Mouse (Mus musculus): Measurements from ENCODE around the gene Zfp691. TPM values are rescaled to one million over a fixed set of nuclear protein-coding genes. Genes with fewer than 3 reads are reported as not detected.

Gene Zfp691
- polyA plus RNA-seq, 1 experiment from 2014 or later = 3.7 TPM

GRCm38 (mm10) chr4:119189392-119189791 lies 15.4 kb upstream of the Zfp691 start:
- WGBS = 74% methylated on average over 6 of the region's 6 CpGs
- Histone ChIP-seq H3K27me3 (ENCODE audit: control insufficient read depth, insufficient read depth, low read length) (no peaks in the 10 kb centered on the region), H3K9me3 (ENCODE audit: control insufficient read depth, low read length) (no peaks in the 10 kb centered on the region), H3K4me1 (replicated peaks; ENCODE audit: control insufficient read depth, insufficient read depth) (no peaks in the 10 kb centered on the region), H3K27ac (replicated peaks) (no peak overlapping the region), H3K9ac (ENCODE audit: low read length) (no peak overlapping the region), H3K4me3 (ENCODE audit: low read depth, low read length) (no peak overlapping the region), H3K36me3 (ENCODE audit: control insufficient read depth, insufficient read depth, low read length) (no peaks in the 10 kb centered on the region), H3K4me2 (replicated peaks; ENCODE audit: low read depth) (no peak overlapping the region)
- ATAC-seq (ENCODE audit: low FRiP score, low TSS enrichment) = no peak
- DNase-seq (ENCODE audit: low spot score) = no peak
- TF ChIP-seq CTCF (IDR thresholded peaks at IDR 0.05; ENCODE audit: low read depth) (no peak), EP300 (optimal IDR thresholded peaks at IDR 0.05) (no peak)

DNA sequence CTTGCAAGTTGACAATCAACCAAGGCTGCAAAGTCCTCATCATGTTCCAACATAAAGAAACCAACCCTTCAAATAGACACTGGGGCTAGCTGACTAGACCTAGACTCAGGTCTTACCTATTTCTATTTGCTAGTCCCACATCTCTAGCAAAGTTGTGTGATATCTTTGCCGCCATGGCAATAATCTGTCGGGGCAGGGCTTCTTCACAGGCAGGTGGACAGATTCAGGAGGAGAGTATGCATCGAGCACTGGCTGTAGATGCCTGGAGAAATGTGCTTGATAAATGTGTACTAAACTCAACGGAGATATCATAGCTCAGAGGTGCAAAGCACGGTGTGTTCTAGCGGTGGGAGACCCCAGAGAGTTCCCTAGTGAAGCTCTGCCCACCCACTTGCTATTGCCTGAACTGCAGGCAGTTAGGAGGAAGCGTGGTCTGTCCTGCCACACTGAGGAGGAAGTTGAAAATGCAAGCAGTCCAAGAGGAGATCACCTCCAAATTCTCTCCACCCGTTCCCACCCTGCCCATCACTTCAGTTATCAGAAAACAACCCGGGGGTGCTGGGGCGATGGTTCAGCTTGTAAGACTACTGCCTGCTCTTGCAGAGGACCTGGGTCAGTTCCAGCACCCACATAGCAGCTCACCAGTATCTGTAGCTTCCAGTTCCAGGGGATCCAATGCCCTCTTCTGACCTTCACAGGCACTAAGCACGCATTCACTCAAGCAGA lies 14.2 kb upstream of the Zfp691 start:
- no peak overlapping the region for H3K4me2 ChIP-seq (replicated peaks; ENCODE audit: low read depth)
- no peaks in the 10 kb centered on the region for H3K27me3 ChIP-seq (ENCODE audit: control insufficient read depth, insufficient read depth, low read length)
- no peaks in the 10 kb centered on the region for H3K36me3 ChIP-seq (ENCODE audit: control insufficient read depth, insufficient read depth, low read length)
- no peaks in the 10 kb centered on the region for H3K4me1 ChIP-seq (replicated peaks; ENCODE audit: control insufficient read depth, insufficient read depth)
- no peak overlapping the region for H3K9ac ChIP-seq (ENCODE audit: low read length)
- ATAC-seq (ENCODE audit: low FRiP score, low TSS enrichment) = no peak
- no peaks in the 10 kb centered on the region for H3K9me3 ChIP-seq (ENCODE audit: control insufficient read depth, low read length)
- no peak for DNase-seq (ENCODE audit: low spot score)
- H3K4me3 ChIP-seq (ENCODE audit: low read depth, low read length) = no peak overlapping the region
- 38% methylated on average over 11 of the region's 11 CpGs for WGBS
- no peak overlapping the region for H3K27ac ChIP-seq (replicated peaks)
- TF ChIP-seq EP300 (optimal IDR thresholded peaks at IDR 0.05) = no peak
- peak; percentile 58 for TF ChIP-seq CTCF (IDR thresholded peaks at IDR 0.05; ENCODE audit: low read depth)

DNA sequence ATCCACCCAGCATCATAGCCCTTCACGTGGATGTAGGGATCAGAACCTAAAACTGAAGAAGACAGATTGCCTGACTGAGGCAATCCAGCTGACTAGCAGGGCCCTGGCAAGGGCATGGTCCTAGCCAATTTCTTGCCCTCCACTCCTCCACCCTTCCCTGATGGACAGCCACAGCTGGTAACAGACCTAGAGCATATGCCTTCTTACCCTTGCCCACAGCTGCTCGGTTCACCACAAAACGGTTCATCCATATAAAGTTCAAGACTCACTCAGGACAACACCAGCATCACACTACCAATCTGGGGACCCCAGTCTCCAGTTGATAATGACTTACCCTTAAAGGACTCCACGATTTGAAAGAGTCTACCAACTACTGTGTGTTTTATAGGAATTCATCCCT lies 11.8 kb upstream of the Zfp691 start:
- no peaks in the 10 kb centered on the region for H3K36me3 ChIP-seq (ENCODE audit: control insufficient read depth, insufficient read depth, low read length)
- H3K4me2 ChIP-seq (replicated peaks; ENCODE audit: low read depth) = no peak overlapping the region
- 82% methylated on average over 4 of the region's 4 CpGs for WGBS
- no peaks in the 10 kb centered on the region for H3K4me1 ChIP-seq (replicated peaks; ENCODE audit: control insufficient read depth, insufficient read depth)
- no peak for DNase-seq (ENCODE audit: low spot score)
- H3K27me3 ChIP-seq (ENCODE audit: control insufficient read depth, insufficient read depth, low read length) = no peaks in the 10 kb centered on the region
- no peak overlapping the region for H3K4me3 ChIP-seq (ENCODE audit: low read depth, low read length)
- TF ChIP-seq EP300 (optimal IDR thresholded peaks at IDR 0.05) (no peak), CTCF (IDR thresholded peaks at IDR 0.05; ENCODE audit: low read depth) (no peak)
- H3K27ac ChIP-seq (replicated peaks) = no peak overlapping the region
- no peak for ATAC-seq (ENCODE audit: low FRiP score, low TSS enrichment)
- no peaks in the 10 kb centered on the region for H3K9me3 ChIP-seq (ENCODE audit: control insufficient read depth, low read length)
- H3K9ac ChIP-seq (ENCODE audit: low read length) = no peak overlapping the region

DNA sequence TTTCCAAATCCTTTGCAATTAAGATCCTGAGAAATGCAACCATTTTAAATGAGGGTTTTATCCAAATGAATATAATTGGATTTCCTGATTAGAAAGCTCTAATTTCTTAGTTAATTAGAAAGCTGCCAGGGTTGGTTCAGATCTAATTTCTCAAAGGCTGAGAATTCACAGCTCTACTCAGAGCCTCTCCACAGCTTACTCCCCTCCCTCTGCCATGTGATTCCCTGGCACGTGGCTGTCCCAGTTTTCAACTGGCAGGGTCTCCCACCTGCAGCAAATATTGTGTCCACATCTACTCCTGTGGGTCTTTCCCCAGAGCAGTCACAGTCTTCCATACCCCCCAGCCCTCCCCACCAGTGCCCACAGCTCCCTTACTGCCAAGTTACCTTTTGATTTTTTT lies 9.5 kb upstream of the Zfp691 start:
- no peaks in the 10 kb centered on the region for H3K4me1 ChIP-seq (replicated peaks; ENCODE audit: control insufficient read depth, insufficient read depth)
- no peak overlapping the region for H3K4me3 ChIP-seq (ENCODE audit: low read depth, low read length)
- TF ChIP-seq EP300 (optimal IDR thresholded peaks at IDR 0.05) = no peak
- no peak for TF ChIP-seq CTCF (IDR thresholded peaks at IDR 0.05; ENCODE audit: low read depth)
- WGBS = 41% methylated on average over 1 of the region's 1 CpGs
- no peak overlapping the region for H3K4me2 ChIP-seq (replicated peaks; ENCODE audit: low read depth)
- no peak overlapping the region for H3K27ac ChIP-seq (replicated peaks)
- no peaks in the 10 kb centered on the region for H3K27me3 ChIP-seq (ENCODE audit: control insufficient read depth, insufficient read depth, low read length)
- no peaks in the 10 kb centered on the region for H3K36me3 ChIP-seq (ENCODE audit: control insufficient read depth, insufficient read depth, low read length)
- DNase-seq (ENCODE audit: low spot score) = no peak
- no peak for ATAC-seq (ENCODE audit: low FRiP score, low TSS enrichment)
- no peaks in the 10 kb centered on the region for H3K9me3 ChIP-seq (ENCODE audit: control insufficient read depth, low read length)
- no peak overlapping the region for H3K9ac ChIP-seq (ENCODE audit: low read length)

- Histone ChIP-seq H3K4me1 (replicated peaks; ENCODE audit: control insufficient read depth, insufficient read depth) (no peaks in the 10 kb centered on the region), H3K9ac (ENCODE audit: low read length) (no peak overlapping the region), H3K36me3 (ENCODE audit: control insufficient read depth, insufficient read depth, low read length) (no peaks in the 10 kb centered on the region), H3K4me2 (replicated peaks; ENCODE audit: low read depth) (no peak overlapping the region), H3K27me3 (ENCODE audit: control insufficient read depth, insufficient read depth, low read length) (no peaks in the 10 kb centered on the region), H3K27ac (replicated peaks) (no peak overlapping the region), H3K4me3 (ENCODE audit: low read depth, low read length) (no peak overlapping the region), H3K9me3 (ENCODE audit: control insufficient read depth, low read length) (no peaks in the 10 kb centered on the region)
- ATAC-seq (ENCODE audit: low FRiP score, low TSS enrichment) = no peak
- DNase-seq (ENCODE audit: low spot score) = no peak
- no peak for TF ChIP-seq EP300 (optimal IDR thresholded peaks at IDR 0.05)
- TF ChIP-seq CTCF (IDR thresholded peaks at IDR 0.05; ENCODE audit: low read depth) = no peak
- 85% methylated on average over 8 of the region's 9 CpGs for WGBS
Observed at GRCm38 (mm10) chr4:119181456-119181855, 7.5 kb upstream of the Zfp691 start.

DNA sequence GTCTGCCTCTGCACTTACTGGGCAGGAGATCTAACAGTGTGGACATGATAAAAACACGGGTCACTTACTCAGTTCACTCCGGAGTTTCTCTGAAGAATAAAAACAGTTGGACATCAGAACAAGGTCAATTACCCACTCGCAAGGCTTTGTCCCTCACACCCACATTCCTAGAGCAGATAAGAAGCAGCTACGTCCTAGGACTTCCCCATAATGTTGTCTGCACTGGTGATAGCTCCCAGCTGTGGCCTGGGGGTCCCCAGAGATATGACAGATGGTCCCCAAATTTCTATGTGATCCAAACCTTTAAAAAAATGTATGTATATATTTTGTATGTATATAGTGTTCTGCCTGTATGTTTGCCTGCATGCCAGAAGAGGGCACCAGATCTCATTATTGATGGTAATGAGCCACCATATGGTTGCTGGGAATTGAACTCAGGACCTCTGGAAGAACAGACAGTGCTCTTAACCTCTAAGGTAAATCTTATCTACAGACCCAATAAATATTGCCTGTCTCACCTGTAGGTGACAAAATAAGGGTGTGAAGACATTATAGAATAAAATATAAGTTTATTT lies 6.2 kb upstream of the Zfp691 start:
- DNase-seq (ENCODE audit: low spot score) = no peak
- Histone ChIP-seq H3K9ac (ENCODE audit: low read length) (no peak overlapping the region), H3K9me3 (ENCODE audit: control insufficient read depth, low read length) (no peaks in the 10 kb centered on the region), H3K27me3 (ENCODE audit: control insufficient read depth, insufficient read depth, low read length) (no peaks in the 10 kb centered on the region), H3K4me3 (ENCODE audit: low read depth, low read length) (no peak overlapping the region), H3K4me1 (replicated peaks; ENCODE audit: control insufficient read depth, insufficient read depth) (no peaks in the 10 kb centered on the region), H3K27ac (replicated peaks) (no peak overlapping the region), H3K36me3 (ENCODE audit: control insufficient read depth, insufficient read depth, low read length) (no peaks in the 10 kb centered on the region), H3K4me2 (replicated peaks; ENCODE audit: low read depth) (no peak overlapping the region)
- peak; percentile 33; the same call in 1 of the 2 replicates for TF ChIP-seq CTCF (IDR thresholded peaks at IDR 0.05; ENCODE audit: low read depth)
- no peak for TF ChIP-seq EP300 (optimal IDR thresholded peaks at IDR 0.05)
- WGBS = 43% methylated on average over 4 of the region's 4 CpGs
- ATAC-seq (ENCODE audit: low FRiP score, low TSS enrichment) = no peak

Data from stomach, postnatal 0 days (tissue).